Mouse (Mus musculus): ENCODE measurements around the gene Gpn1. TPM values are rescaled to one million over a fixed set of nuclear protein-coding genes. Genes with fewer than 3 reads are reported as not detected.

The Gpn1 gene
- total RNA-seq (2014; fragmentation: Nextera tagmentation) (17.3 and 19.6 TPM in 2 replicates), total RNA-seq (2017) (33.2 and 34.2 TPM in 2 replicates), polyA plus RNA-seq (2012) (34.0 and 35.5 TPM in 2 replicates)

DNA sequence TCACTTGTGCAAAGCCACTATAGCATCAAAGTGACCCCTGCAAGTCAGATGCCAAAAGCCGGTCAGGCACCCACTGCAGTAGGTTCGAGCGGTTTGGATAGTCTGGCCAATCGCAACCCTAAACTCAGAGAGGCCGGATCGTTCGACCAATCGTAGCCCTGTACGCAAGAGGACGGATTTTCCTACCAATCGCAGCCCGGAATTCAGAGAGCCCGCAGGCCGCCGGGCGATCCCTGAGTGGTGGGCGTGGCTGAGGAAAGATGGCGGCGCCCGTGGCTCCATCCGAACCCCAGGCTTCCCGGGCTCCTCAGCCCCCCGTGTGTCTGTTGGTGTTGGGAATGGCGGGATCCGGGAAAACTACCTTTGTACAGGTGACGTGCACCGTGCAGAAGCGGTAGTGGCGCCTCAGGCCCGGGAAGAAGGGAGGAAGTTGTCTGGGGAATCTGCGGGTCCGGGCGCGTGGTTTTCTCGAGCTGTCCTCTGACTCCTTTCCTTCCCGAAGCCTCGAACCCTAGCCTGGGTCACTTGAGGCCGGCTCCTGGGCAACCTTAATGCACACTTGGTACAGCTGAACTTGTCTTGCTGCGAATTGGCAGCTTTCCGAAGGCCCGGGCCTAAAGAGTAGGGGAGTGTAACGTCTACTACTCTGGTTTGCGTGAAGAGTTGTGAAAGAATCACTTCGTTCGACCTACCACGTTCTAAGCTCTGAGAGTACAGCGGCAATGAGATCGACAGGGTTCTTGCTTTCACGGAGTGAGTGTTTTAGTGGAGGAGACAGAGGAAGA, at the start of gene Gpn1:
Gene Gpn1 (plus strand): TSS at position 229 of the 785 bp plus-strand sequence.
- H3K36me3 ChIP-seq (replicated peaks), result peaks cover 38% of the 10 kb centered on the region
- peak; percentile 100 for ATAC-seq (ENCODE audit: extremely low read depth, insufficient number of reproducible peaks, low FRiP score, poor library complexity, severe bottlenecking)
- peaks cover 24% of the 10 kb centered on the region for H3K4me1 ChIP-seq (ENCODE audit: insufficient read depth, low read depth, low read length)
- H3K4me3 ChIP-seq (ENCODE audit: low read depth, low read length), result peak within 1 kb of the TSS; percentile 85
- TF ChIP-seq GATA2 (IDR thresholded peaks at IDR 0.05; ENCODE audit: borderline replicate concordance, low read depth, low read length) (no peak), TAL1 (conservative IDR thresholded peaks at IDR 0.05; ENCODE audit: low read depth, low read length) (no peak), CTCF (IDR thresholded peaks at IDR 0.05; ENCODE audit: low read depth, low read length) (no peak), GATA1 (IDR thresholded peaks at IDR 0.05; ENCODE audit: borderline replicate concordance, low read length) (no peak), POLR2AphosphoS5 (IDR thresholded peaks at IDR 0.05; ENCODE audit: insufficient replicate concordance, low read depth, low read length) (no peak)
- peaks cover 14% of the 10 kb centered on the region for H3K27me3 ChIP-seq (ENCODE audit: insufficient read depth, low read length)
- 0 out of 2 replicates have a peak, but pooled peaks cover 3% of the 10 kb centered on the region for H3K9me3 ChIP-seq (replicated peaks)
- peak; percentile 100 for DNase-seq (ENCODE audit: low spot score)

- Histone ChIP-seq H3K4me3 (ENCODE audit: low read depth, low read length) (no peak overlapping the region), H3K4me1 (ENCODE audit: insufficient read depth, low read depth, low read length) (peaks cover 22% of the 10 kb centered on the region), H3K9me3 (replicated peaks) (no peaks in the 10 kb centered on the region), H3K27me3 (ENCODE audit: insufficient read depth, low read length) (no peaks in the 10 kb centered on the region), H3K36me3 (replicated peaks) (peaks cover 7% of the 10 kb centered on the region)
- DNase-seq (ENCODE audit: low spot score) (no peak), ATAC-seq (ENCODE audit: extremely low read depth, insufficient number of reproducible peaks, low FRiP score, poor library complexity, severe bottlenecking) (no peak)
- TF ChIP-seq TAL1 (conservative IDR thresholded peaks at IDR 0.05; ENCODE audit: low read depth, low read length), result no peak
- TF ChIP-seq CTCF (IDR thresholded peaks at IDR 0.05; ENCODE audit: low read depth, low read length), result no peak
- TF ChIP-seq POLR2AphosphoS5 (IDR thresholded peaks at IDR 0.05; ENCODE audit: insufficient replicate concordance, low read depth, low read length), result no peak
- no peak for TF ChIP-seq GATA1 (IDR thresholded peaks at IDR 0.05; ENCODE audit: borderline replicate concordance, low read length)
- no peak for TF ChIP-seq GATA2 (IDR thresholded peaks at IDR 0.05; ENCODE audit: borderline replicate concordance, low read depth, low read length)
Observed at GRCm38 (mm10) chr5:31451336-31451735, 43.2 kb upstream of the Gpn1 start.

DNA sequence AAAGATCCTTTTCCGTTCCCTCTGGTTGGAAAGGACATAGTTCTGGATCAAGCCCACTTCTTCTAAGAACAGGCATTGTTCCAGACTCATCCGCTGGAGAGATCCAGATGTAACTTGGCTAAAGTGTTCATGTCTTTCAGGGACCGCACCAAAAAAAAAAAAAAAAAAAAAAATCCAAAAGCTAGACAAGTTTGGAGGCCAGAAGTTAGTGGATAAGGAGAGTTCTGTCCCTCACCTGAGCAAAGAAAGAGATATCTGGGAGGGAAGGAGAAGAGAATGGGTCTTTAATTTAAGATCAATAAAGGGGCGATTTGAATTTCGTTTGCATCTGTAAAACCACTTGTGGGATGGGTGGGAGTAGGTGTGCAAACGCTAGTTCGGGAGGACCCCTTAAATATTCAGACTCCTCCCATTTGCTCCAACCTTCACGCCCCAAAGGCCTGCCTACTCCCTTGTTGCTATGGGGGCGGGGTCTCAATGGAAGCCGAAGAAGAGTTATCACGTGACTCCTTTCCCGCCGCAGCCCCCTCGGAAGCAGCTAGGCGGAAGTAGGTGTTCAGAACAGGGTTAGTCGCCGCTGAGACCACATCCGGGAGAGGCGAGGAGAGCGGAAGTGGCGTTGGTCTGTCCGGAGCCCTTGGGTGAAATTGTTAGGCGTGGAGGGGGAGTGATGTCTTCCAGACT, 42.5 kb upstream of the Gpn1 start, which contains the start of gene Zfp512:
Gene Zfp512 (plus strand): TSS at position 554 of the 684 bp plus-strand sequence.
- Histone ChIP-seq H3K36me3 (replicated peaks) (peaks cover 7% of the 10 kb centered on the region), H3K9me3 (replicated peaks) (no peaks in the 10 kb centered on the region), H3K4me1 (ENCODE audit: insufficient read depth, low read depth, low read length) (peaks cover 22% of the 10 kb centered on the region), H3K4me3 (ENCODE audit: low read depth, low read length) (peak within 1 kb of the TSS; percentile 69), H3K27me3 (ENCODE audit: insufficient read depth, low read length) (no peaks in the 10 kb centered on the region)
- peak; percentile 66 for DNase-seq (ENCODE audit: low spot score)
- TF ChIP-seq POLR2AphosphoS5 (IDR thresholded peaks at IDR 0.05; ENCODE audit: insufficient replicate concordance, low read depth, low read length) (no peak), TAL1 (conservative IDR thresholded peaks at IDR 0.05; ENCODE audit: low read depth, low read length) (no peak), CTCF (IDR thresholded peaks at IDR 0.05; ENCODE audit: low read depth, low read length) (no peak), GATA2 (IDR thresholded peaks at IDR 0.05; ENCODE audit: borderline replicate concordance, low read depth, low read length) (no peak), GATA1 (IDR thresholded peaks at IDR 0.05; ENCODE audit: borderline replicate concordance, low read length) (no peak)
- ATAC-seq (ENCODE audit: extremely low read depth, insufficient number of reproducible peaks, low FRiP score, poor library complexity, severe bottlenecking), result peak; percentile 97

- peaks cover 11% of the 10 kb centered on the region for H3K36me3 ChIP-seq (replicated peaks)
- no peaks in the 10 kb centered on the region for H3K27me3 ChIP-seq (ENCODE audit: insufficient read depth, low read length)
- no peaks in the 10 kb centered on the region for H3K9me3 ChIP-seq (replicated peaks)
- ATAC-seq (ENCODE audit: extremely low read depth, insufficient number of reproducible peaks, low FRiP score, poor library complexity, severe bottlenecking) (0 out of 2 replicates have a peak, but pooled peaks have one; percentile 8), DNase-seq (ENCODE audit: low spot score) (no peak)
- peak overlapping the region; percentile 69 for H3K4me3 ChIP-seq (ENCODE audit: low read depth, low read length)
- H3K4me1 ChIP-seq (ENCODE audit: insufficient read depth, low read depth, low read length), result peaks cover 22% of the 10 kb centered on the region
- no peak for TF ChIP-seq CTCF (IDR thresholded peaks at IDR 0.05; ENCODE audit: low read depth, low read length)
- no peak for TF ChIP-seq POLR2AphosphoS5 (IDR thresholded peaks at IDR 0.05; ENCODE audit: insufficient replicate concordance, low read depth, low read length)
- TF ChIP-seq GATA2 (IDR thresholded peaks at IDR 0.05; ENCODE audit: borderline replicate concordance, low read depth, low read length), result no peak
- TF ChIP-seq TAL1 (conservative IDR thresholded peaks at IDR 0.05; ENCODE audit: low read depth, low read length), result no peak
- no peak for TF ChIP-seq GATA1 (IDR thresholded peaks at IDR 0.05; ENCODE audit: borderline replicate concordance, low read length)
Observed at GRCm38 (mm10) chr5:31452562-31452878, 42.0 kb upstream of the Gpn1 start.

- TF ChIP-seq CTCF (IDR thresholded peaks at IDR 0.05; ENCODE audit: low read depth, low read length) (no peak), GATA2 (IDR thresholded peaks at IDR 0.05; ENCODE audit: borderline replicate concordance, low read depth, low read length) (no peak), POLR2AphosphoS5 (IDR thresholded peaks at IDR 0.05; ENCODE audit: insufficient replicate concordance, low read depth, low read length) (no peak), TAL1 (conservative IDR thresholded peaks at IDR 0.05; ENCODE audit: low read depth, low read length) (no peak), GATA1 (IDR thresholded peaks at IDR 0.05; ENCODE audit: borderline replicate concordance, low read length) (no peak)
- ATAC-seq (ENCODE audit: extremely low read depth, insufficient number of reproducible peaks, low FRiP score, poor library complexity, severe bottlenecking), result no peak
Observed at GRCm38 (mm10) chr5:31452886-31453410, 41.6 kb upstream of the Gpn1 start.

More at GRCm38 (mm10) chr5:31452886-31453410, 41.6 kb upstream of the Gpn1 start:
- Histone ChIP-seq H3K4me3 (ENCODE audit: low read depth, low read length) (peak overlapping the region; percentile 69), H3K4me1 (ENCODE audit: insufficient read depth, low read depth, low read length) (peaks cover 22% of the 10 kb centered on the region), H3K27me3 (ENCODE audit: insufficient read depth, low read length) (no peaks in the 10 kb centered on the region), H3K9me3 (replicated peaks) (no peaks in the 10 kb centered on the region), H3K36me3 (replicated peaks) (peaks cover 12% of the 10 kb centered on the region)
- no peak for DNase-seq (ENCODE audit: low spot score)

Data from G1E (cell line).